Mouse (Mus musculus) left cerebral cortex, adult 8-10 months (tissue): ENCODE data around the gene Tln2. TPM values are rescaled to one million over a fixed set of nuclear protein-coding genes. Genes with fewer than 3 reads are reported as not detected.

Experiments used
- DNase-seq, 2 experiments: peaks; one replicate each; pipeline ENCODE4 v3.0.0; 2022; ENCODE audit warnings: low spot score in 2 of 2
- total RNA-seq, 4 experiments: library from RNA; stranded (reverse); gene quantifications; 2 replicates each; pipeline ENCODE4 v1.2.4; 2022

Tln2 gene
- total RNA-seq, 4 experiments from 2014 or later = 87.9 to 106 (median 99.3) TPM

- no peak for DNase-seq
Observed at GRCm38 (mm10) chr9:67482277-67482676, 77.2 kb downstream of the Tln2 start.

DNA sequence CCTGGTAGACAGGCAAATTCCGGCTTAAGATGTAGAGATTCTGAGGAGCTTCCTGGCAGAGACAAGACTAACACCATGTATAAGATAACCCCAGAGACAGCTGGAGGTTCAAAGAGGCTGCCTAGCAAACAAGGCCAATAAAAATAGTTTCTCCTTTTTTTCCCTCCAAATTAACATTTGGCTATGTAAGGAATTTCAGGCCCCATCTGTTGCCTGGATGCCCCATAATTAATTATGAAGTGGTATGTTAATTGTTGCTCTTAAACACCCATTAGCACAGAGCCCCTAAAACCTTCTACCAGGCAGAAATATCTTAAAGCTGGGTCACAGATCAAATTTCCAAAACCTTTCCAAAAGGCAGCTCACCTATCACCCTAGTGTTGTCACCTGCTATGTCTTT, 77.7 kb downstream of the Tln2 start:
- DNase-seq = no peak

DNA sequence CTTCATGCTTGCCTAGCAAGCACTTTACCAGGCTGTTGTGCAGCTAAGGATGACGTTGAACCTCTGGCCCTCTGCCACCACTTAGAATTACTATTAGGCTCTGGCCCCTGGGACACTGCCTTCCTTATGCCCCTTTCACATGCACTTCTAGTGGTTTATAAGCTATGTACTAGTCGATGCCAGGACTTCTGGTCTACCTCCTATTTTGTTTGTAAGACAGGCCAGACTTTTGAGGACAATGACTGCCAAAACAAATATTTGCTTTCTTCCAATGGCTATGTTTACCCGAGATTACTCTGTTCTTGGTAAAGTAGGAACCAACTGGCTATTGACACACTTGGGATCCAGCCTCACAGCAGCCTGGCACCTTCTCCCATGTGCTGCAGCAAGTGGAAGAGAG, 82.1 kb downstream of the Tln2 start:
- no peak for DNase-seq

DNA sequence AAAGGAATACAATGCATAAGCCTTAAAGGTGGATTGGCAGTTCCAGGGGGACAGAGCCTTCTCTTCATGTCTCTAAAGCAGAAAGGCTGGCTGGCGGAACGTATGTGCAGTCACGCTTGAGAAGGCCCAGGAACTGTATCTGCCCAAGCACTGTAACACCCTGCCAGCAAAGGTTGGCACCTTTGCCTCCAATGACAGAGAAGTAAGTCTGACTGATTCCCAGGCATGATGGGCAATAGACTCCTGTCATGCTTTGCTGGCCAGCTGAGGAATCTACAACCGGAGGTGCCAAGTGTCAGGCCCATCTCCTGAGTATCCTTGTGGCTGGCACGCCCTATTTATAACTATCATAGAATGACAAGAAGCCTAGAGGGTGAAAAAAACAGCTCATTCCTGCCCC, 83.3 kb downstream of the Tln2 start:
- no peak for DNase-seq

GRCm38 (mm10) chr9:67463440-67464122, 95.9 kb downstream of the Tln2 start:
- DNase-seq = no peak

DNA sequence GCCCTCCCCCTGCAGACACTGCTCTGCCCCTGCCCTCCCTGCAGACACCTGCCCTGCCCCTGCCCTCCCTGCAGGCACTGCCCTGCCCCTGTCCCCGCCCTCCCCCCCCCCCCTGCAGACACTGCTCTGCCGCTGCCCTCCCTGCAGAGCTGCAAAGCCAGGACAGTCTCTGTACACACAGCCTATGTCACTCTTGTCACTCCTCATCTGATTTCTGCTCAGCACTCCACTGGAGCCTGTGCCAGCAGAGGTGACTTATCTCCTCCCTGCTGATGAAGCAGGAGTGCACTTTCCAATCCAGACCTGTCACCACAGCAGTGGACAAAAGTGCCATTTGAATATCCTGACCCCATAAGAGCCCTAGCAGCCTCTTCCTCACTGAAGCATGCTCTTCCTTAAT, 118.0 kb downstream of the Tln2 start:
- DNase-seq = no peak

DNA sequence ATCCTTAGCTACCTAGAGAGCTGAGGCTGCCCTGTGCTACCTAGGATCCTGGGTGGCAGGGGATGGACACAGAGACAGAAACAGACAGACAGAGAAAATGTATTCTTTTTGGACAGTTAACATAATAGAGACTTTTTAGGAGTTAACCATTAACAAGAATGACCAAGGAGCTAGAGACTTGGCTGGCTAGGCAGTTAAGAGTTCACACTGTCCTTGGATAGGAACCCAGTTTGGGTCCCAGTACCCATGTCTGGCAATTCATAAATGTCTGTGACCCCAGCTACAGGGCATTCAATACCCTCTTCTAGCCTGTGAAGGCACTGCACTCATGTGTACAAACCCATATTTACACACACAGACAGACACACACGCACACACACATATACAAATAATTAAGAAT, 122.0 kb downstream of the Tln2 start:
- DNase-seq = no peak

GRCm38 (mm10) chr9:67435333-67436154, 124.0 kb downstream of the Tln2 start:
- DNase-seq = no peak

- DNase-seq = no peak
Observed at GRCm38 (mm10) chr9:67429199-67429892, 130.2 kb downstream of the Tln2 start.

- no peak for DNase-seq
Observed at GRCm38 (mm10) chr9:67428306-67429047, 131.0 kb downstream of the Tln2 start.

GRCm38 (mm10) chr9:67426304-67426703, 133.2 kb downstream of the Tln2 start:
- DNase-seq = no peak

GRCm38 (mm10) chr9:67424110-67424509, 135.4 kb downstream of the Tln2 start:
- no peak for DNase-seq

DNA sequence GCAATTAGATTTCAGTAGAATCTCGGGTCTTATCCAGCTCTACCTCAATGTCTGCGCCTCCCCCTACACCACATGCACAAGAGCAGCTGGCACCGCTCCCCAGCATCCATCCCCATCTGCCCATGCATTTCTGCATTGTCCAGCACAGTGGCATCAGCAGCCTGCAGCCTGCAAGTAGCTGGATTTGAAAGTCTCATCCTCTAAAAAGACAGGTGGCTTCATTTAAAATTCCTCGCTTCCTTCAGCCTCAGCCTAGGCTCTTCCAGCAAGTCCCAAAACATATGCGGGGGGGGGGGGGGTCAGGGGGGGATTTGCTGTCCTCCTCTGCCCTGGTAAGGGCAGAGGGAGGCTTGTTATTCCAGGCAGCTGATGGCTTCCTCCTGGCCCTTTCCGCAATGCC, 141.4 kb downstream of the Tln2 start:
- no peak for DNase-seq

DNA sequence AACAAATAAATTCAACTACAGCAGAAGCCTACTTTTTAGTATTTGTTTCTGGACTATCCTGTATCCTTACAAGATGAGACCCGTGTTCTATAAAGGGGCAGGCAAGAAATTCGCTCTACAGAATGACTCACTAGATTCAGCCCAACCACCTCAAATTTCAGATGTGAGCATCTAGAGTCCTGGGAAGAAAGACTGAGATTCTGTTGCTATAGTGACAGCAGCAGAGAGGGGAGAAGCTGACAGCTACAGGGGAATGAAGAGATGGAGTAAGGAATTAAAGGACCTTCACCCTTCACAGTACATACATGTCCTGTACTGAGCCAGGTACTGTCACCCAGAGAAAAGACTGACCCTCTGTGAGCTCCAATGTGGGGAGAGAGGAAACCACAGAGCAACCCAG, 148.8 kb downstream of the Tln2 start:
- no peak for DNase-seq

- no peak for DNase-seq
Observed at GRCm38 (mm10) chr9:67404736-67405135, 154.8 kb downstream of the Tln2 start.

GRCm38 (mm10) chr9:67399563-67399962, 159.9 kb downstream of the Tln2 start:
- no peak for DNase-seq

GRCm38 (mm10) chr9:67397756-67398155, 161.7 kb downstream of the Tln2 start:
- DNase-seq = no peak

DNA sequence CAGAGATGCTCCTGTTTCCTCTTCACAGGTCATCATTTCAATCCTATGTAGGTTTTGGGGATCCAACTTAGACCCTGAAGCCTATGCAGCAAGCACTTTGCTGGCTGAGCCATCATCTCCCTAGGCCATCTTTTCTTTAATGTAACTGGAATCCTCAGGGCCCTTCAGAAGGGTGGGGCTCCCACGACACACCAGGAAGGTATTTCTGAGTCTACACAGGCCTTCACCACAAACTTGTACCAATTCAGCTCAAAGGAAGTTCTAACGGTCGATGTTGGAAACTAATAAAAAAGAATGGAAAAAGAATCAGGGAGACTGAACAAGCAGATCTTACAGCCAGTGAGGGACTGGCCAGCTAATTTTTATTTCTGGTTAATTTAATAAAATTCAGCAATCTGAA, 163.1 kb downstream of the Tln2 start:
- DNase-seq = no peak

DNA sequence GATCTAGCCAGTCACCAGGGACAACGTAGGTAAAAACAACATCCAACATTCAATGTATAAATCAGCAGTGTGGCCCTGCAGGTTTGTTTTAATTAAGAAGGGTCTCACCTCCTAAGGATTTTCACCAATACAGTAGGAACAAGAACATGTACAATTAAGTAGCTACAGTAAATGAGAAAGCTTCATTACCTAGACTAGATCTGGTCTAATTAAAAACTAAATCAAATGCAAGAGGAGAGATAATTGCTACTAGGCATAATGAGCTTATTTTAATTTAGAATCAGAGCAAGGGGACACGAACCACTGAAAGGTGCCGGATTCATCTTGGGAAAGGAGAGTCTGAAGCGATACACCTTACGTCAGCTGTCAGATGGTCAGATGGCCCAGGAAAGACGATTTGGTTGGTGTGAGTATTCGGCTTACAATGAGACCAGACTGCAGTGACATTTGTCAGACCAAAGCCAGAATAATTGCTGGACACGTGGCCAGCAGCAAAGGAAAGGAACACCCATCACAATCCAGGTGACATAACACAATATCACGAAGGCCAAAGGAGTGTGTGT, 175.4 kb downstream of the Tln2 start:
- no peak for DNase-seq

DNA sequence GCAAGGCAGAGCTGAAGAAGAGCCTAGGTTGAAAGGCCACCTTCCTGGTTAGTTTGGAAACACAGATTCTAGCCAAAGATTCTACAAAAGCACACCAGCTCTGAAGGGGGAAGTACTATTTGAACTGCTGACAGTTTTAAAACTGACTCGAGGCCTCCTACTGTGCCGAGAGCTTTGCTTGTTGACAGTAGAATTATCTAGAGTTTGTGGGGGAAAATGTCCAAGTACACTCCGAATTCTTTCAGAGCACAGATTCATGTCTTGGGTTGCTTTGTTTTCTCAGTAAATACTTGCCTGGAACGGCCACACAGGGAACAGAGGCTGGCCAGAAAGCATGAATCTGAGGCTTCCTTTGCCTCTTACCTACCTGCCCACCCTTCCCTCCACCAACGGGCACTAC, 179.4 kb downstream of the Tln2 start:
- DNase-seq = no peak

DNA sequence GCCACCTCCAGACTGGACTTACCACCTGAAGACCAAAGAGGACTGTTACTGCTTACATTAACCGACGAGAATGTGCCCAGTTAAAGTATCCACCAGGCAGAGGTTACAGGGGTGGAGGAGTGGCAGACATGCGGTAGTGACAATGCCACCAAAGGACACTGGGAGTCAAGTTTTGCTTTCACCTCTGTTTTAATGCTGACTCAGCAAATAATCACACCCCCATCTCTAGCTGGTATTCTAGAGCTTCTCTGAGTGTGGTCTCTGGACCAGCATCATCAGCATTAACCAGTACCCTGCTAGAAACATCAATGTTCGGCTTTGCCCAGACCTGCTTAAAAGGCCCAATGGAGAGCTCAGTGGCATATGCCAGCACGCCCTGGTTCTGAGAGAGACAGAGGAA, 180.7 kb downstream of the Tln2 start:
- no peak for DNase-seq
